Mouse (Mus musculus) inflammation-experienced regulatory T-cells, adult 16 weeks (primary cell): ENCODE measurements around the gene Sgms1. TPM values are rescaled to one million over a fixed set of nuclear protein-coding genes. Genes with fewer than 3 reads are reported as not detected.

ENCODE experiments used
- polyA plus RNA-seq: library from polyadenylated mRNA; unstranded; fragments of 100-300 nt; shearing (Covaris generic); gene quantifications from one replicate; pipeline ENCODE4 v1.2.1, GENCODE M21; 2017

Sgms1 gene
- 53.5 TPM for polyA plus RNA-seq

GRCm38 (mm10) chr19:32389001-32389871, at the start of gene Sgms1:
Gene Sgms1 (minus strand): TSS chr19:32389714.

GRCm38 (mm10) chr19:32107771-32108306, 281.7 kb downstream of the Sgms1 start, which contains the start of gene Asah2:
Gene Asah2 (minus strand): TSS chr19:32108211.

Other genes with a start within 250 kb of the Sgms1 start
- 215 TPM for gene Rpl9-ps6, start 76.9 kb upstream of the Sgms1 start, polyA plus RNA-seq
- gene Minpp1, start 96.1 kb upstream of the Sgms1 start, polyA plus RNA-seq, result 13.4 TPM
- 0.49 TPM for gene Papss2, start 206.1 kb upstream of the Sgms1 start, polyA plus RNA-seq